Mouse (Mus musculus): ENCODE results near the gene Stat3.

DNA sequence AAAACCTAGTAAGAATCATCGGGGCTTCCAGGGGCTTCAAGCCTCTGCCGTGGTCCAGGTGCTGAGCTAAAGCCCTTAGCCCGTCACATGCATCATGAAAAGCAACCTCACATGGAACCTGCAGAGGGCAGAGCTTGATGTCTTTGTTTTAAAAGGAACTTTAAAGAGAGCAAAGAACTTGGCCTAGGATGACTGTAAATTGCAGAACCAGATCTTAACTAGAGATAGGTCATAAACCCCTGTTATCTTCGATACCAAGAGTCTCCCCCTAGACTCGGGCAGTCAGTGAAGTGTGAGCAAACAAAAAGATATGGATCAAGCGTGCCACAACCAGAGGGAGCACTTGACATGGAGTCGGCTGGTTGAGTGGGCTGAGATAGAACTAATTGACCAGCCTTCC lies 73.7 kb downstream of the Stat3 start:
- TF ChIP-seq CTCF (conservative IDR thresholded peaks at IDR 0.05; ENCODE audit: low read length) (no peak), POU5F1 (IDR thresholded peaks at IDR 0.05; ENCODE audit: borderline replicate concordance, low read length) (no peak), NANOG (IDR thresholded peaks at IDR 0.05; ENCODE audit: borderline replicate concordance, low read length) (no peak)

Data from E14TG2a.4 (cell line).